Mouse (Mus musculus) spleen, adult 2 months (tissue): Measurements from ENCODE around the gene Hcfc1r1. TPM values are rescaled to one million over a fixed set of nuclear protein-coding genes. Genes with fewer than 3 reads are reported as not detected.

Experiments used
- DNase-seq, 2 experiments: peaks; one replicate each; pipeline versions ENCODE4 v3.0.0 to v3.0.0-alpha.2; 2012 to 2021; ENCODE audit warnings: low spot score in 2 of 2, low read depth in 1 of 2
- H3K27ac ChIP-seq: fragments of 200-500 bp; 2 replicates; pipeline ENCODE4 v1.5.1; 2012; ENCODE audit warnings: low read length, inconsistent platforms; ENCODE audit not compliant: insufficient read depth
- H3K27me3 ChIP-seq: fragments of 200-500 bp; 2 replicates; pipeline ENCODE4 v1.6.1; 2012; ENCODE audit warnings: mild to moderate bottlenecking, moderate library complexity, low read length, inconsistent platforms; ENCODE audit not compliant: control insufficient read depth, insufficient read depth
- H3K36me3 ChIP-seq: fragments of 200-500 bp; 2 replicates; pipeline ENCODE4 v1.6.1; 2012; ENCODE audit warnings: mild to moderate bottlenecking, low read length, inconsistent platforms; ENCODE audit not compliant: control insufficient read depth, insufficient read depth
- H3K4me1 ChIP-seq: fragments of 200-500 bp; 2 replicates; pipeline ENCODE4 v1.6.1; 2011; ENCODE audit warnings: inconsistent platforms; ENCODE audit not compliant: control insufficient read depth, insufficient read depth, insufficient read length
- H3K4me3 ChIP-seq: fragments of 200-500 bp; 2 replicates; pipeline ENCODE4 v1.5.1; 2011; ENCODE audit warnings: mild to moderate bottlenecking, inconsistent platforms; ENCODE audit not compliant: insufficient read depth, insufficient read length; ENCODE audit errors: extremely low read depth
- CTCF ChIP-seq: fragments of 200-500 bp; IDR thresholded peaks from 2 replicates; pipeline ENCODE4 v1.5.1; 2011; ENCODE audit warnings: mild to moderate bottlenecking, inconsistent platforms; ENCODE audit not compliant: insufficient read depth, insufficient read length, insufficient replicate concordance; ENCODE audit errors: extremely low read depth
- POLR2A ChIP-seq: fragments of 200-500 bp; IDR thresholded peaks from 2 replicates; pipeline ENCODE4 v1.6.1; 2011; ENCODE audit warnings: low read depth, low read length, inconsistent platforms
- WGBS: fragments of 180-500 bp; shearing (Covaris S2); methylation state at CpG from one replicate; pipeline ENCODE4 v1.1.7; 2018; 5-methylcytosine and 5-hydroxymethylcytosine counted together
- polyA plus RNA-seq: library from polyadenylated mRNA; depleted of rRNA; stranded (reverse); fragments of >200 nt; gene quantifications from 2 replicates; pipeline ENCODE4 v1.2.3, GENCODE M21; 2012

The Hcfc1r1 gene
- polyA plus RNA-seq, 1 experiment, result 75.0 TPM

DNA sequence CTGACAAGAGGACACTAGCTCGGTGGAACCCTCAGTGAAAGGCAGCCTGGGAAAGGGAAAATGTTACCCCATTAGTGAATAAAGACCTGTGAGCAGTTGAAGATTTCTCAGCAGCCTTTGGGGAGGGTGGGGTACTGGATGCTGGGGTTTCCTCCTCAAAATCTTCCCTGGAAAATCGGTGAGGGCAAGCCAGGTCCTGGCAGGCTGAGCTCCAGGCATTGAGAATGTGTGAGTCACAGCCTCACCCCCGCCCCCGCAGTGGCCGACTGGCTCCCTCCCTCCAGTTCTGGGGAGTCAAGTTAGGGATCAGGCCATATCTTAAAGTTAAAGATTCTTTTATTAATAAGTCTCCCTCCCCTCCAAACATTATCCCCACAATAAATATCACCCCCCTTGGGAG lies 1.7 kb downstream of the Hcfc1r1 start:
- DNase-seq, result no peak
- 71% methylated on average over 5 of the region's 5 CpGs for WGBS
- Histone ChIP-seq H3K4me1 (peaks cover 13% of the 10 kb centered on the region), H3K27me3 (peaks cover 8% of the 10 kb centered on the region), H3K4me3 (no peak overlapping the region), H3K36me3 (peaks cover under 1% of the 10 kb centered on the region; the same call in 1 of the 2 replicates), H3K27ac (no peak overlapping the region)
- TF ChIP-seq CTCF, result no peak
- TF ChIP-seq POLR2A, result no peak

- Histone ChIP-seq H3K27ac (no peak overlapping the region; the same call in 1 of the 2 replicates), H3K27me3 (peaks cover 8% of the 10 kb centered on the region), H3K36me3 (no peaks in the 10 kb centered on the region), H3K4me3 (peak overlapping the region; percentile 76; the same call in 1 of the 2 replicates), H3K4me1 (peaks cover 13% of the 10 kb centered on the region)
- WGBS, result 19% methylated on average over 15 of the region's 15 CpGs
- no peak for DNase-seq
- TF ChIP-seq POLR2A (no peak), CTCF (no peak)
Measured at GRCm38 (mm10) chr17:23675564-23676281, 2.3 kb downstream of the Hcfc1r1 start.

DNA sequence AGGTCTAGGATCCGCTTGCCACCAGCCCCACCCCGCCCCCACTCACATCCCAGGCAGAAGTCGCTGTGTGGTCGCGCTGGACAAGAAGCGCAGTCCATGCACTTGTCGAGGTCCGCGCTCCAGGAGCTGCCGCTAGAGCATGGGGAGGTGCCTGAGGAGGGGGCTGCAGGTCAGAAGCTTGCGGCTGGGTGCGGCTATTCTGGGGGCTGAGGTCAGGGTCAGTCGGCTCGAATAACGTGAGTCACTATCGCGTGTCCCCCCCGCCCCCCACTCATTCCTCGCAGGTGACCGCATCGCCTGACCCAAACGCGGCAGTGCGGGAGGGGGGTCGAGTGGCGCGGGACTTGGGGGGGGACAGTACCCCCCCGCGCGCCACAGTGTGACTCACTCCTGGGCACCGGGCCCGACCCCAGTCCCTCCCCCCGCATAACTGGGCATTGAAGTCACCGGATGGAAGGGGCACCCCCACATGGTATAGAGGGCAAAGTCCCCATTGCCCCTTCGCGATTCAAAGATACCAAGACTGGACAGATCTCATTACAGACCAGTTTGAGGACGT lies 3.2 kb downstream of the Hcfc1r1 start:
- no peak overlapping the region for H3K27ac ChIP-seq
- TF ChIP-seq CTCF (no peak), POLR2A (no peak)
- peak overlapping the region; percentile 76 for H3K4me3 ChIP-seq
- peaks cover 13% of the 10 kb centered on the region for H3K4me1 ChIP-seq
- H3K36me3 ChIP-seq, result no peaks in the 10 kb centered on the region
- peaks cover 8% of the 10 kb centered on the region for H3K27me3 ChIP-seq
- no peak for DNase-seq
- under 1% methylated on average over 37 of the region's 37 CpGs for WGBS

DNA sequence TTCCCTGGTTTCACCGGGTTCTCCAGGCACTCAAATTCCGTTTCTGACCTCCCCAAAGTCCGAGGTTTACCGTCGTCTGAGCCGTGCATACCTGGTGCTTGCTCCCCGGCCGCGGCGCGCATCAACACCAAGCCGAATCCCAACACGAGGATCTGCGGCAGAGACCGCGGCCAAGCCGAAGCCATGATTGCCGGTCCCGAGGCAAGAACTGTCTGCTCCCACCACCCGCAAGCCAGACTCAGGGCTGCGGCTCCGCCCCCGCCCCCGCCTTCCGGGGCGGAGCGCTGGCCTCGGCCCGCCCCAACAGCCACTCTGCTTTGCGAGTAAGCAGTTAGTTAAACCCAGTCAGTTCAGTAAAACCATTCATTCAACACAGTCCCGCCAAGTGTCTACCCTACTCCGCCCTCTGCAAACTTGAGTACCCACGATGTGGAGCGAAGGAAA lies 3.9 kb downstream of the Hcfc1r1 start, which contains the start of gene Tnfrsf12a:
Tnfrsf12a (minus strand) TSS at position 233 of the 444 bp plus-strand sequence.
- peaks cover 8% of the 10 kb centered on the region for H3K27me3 ChIP-seq

DNA sequence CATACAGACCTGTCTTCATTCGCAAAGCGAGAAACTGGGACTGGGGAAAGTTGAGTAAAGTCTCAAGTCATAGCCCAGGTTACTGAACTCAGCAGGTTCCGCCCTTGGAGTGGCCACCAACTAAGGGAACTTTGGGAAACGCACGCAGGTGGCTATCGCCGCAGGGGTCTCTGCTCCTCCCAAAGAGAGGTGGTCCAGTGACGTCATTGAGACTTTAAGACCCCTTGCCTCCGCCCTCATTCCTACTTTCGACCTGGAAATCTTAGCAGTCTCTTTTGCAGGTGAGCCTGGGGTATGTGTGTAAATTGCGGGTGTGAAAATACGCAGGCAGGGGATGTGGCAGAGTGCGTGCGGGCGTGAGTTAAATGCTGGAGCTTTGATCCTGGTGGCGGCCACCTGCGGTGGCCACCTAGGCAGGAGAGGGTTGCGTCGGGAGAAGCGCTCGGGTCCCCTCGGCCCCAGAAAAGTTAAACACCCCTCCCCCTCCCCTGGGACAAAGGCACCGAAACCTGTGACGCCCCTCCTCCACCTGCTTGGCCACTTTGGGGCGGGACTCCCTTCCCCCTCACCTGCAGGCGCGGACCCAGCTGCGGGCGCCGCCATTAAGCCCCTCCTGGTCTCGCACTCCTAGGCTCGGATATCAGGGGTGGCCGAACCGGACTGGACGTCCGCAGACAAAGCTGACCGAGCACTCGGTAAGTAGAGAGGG lies 5.9 kb downstream of the Hcfc1r1 start, which contains the start of gene Cldn6:
Cldn6 (plus strand) TSS at position 123 of the 709 bp plus-strand sequence.
- 15% methylated on average over 38 of the region's 38 CpGs for WGBS
- TF ChIP-seq POLR2A, result no peak
- no peak for TF ChIP-seq CTCF
- no peak within 1 kb of the TSS for H3K4me3 ChIP-seq
- H3K27ac ChIP-seq, result no peak within 1 kb of the TSS
- no peak for DNase-seq
- H3K36me3 ChIP-seq, result no peaks in the 10 kb centered on the region
- peaks cover 10% of the 10 kb centered on the region for H3K27me3 ChIP-seq
- peaks cover 11% of the 10 kb centered on the region for H3K4me1 ChIP-seq

More for the DNA sequence above, 3.9 kb downstream of the Hcfc1r1 start, which contains the start of gene Tnfrsf12a:
- under 1% methylated on average over 34 of the region's 34 CpGs for WGBS
- Histone ChIP-seq H3K27ac (peak within 1 kb of the TSS; percentile 12; the same call in 1 of the 2 replicates), H3K4me3 (peak within 1 kb of the TSS; percentile 76), H3K4me1 (peaks cover 13% of the 10 kb centered on the region), H3K36me3 (no peaks in the 10 kb centered on the region)
- DNase-seq, result peak; percentile 68 to 82
- TF ChIP-seq CTCF (no peak), POLR2A (peak; percentile 89)

- Histone ChIP-seq H3K27me3 (peaks cover 10% of the 10 kb centered on the region), H3K4me3 (no peak overlapping the region), H3K36me3 (no peaks in the 10 kb centered on the region), H3K4me1 (peaks cover 8% of the 10 kb centered on the region), H3K27ac (no peak overlapping the region)
- no peak for DNase-seq
- 76% methylated on average over 9 of the region's 9 CpGs for WGBS
- no peak for TF ChIP-seq POLR2A
- no peak for TF ChIP-seq CTCF
Measured at GRCm38 (mm10) chr17:23680336-23680735, 6.9 kb downstream of the Hcfc1r1 start.
